Mouse (Mus musculus): Measurements from ENCODE around the gene Cers5.
A peak's percentile ranks its signal among the peaks of the same experiment; 100 is the strongest.
"Not testable (repeated sequence)": the region's sequence is repeated elsewhere in the genome, so short reads cannot be mapped to it uniquely, and the experiment has no call there.

Gene Cers5

DNA sequence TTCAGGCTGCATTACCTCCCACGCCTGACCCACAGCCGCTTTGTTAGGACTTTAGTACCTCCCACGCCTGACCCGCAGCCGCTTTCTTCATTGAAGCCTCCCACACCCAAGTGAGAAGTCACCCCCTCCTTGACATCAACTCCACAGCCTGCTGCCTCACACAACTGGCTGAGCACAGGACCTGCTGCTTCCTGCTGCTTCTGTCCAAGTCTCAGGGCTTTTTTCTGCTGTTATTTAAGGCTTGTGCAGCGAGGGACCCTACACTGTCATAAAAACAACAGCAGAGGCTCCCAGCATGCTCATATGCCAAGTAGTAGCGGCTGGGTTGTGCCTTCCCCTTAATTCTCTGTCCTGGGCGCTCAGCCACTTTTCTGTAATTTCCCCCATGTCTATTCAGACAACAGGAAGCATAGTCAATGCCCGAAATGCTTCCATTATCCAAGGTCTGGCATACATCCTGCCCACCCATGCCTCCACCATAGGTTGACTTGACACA, 15.0 kb upstream of the Cers5 start:
- no peak for DNase-seq (ENCODE audit: low spot score)

- DNase-seq (ENCODE audit: low spot score) = no peak
Measured at GRCm38 (mm10) chr15:99778677-99779335, 6.1 kb upstream of the Cers5 start.

DNA sequence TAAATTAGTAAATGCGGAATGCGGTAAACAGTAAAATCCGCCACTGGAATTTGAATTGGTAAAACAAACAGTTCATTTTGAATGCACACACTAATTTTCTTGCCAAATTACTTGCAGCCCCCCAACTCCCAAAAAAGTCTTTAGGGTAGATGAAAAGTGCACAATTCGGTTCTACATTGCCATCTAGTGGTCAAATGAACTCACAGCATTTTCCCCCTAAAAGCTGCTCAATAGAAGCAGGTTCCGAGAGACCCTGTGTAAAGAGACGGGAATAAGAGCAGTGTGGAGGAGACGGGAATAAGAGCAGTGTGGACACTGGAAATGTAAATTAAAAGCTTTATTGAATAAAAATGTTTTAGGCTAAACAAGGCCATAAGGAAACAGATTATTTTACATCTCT, 5.5 kb upstream of the Cers5 start:
- DNase-seq (ENCODE audit: low spot score) = no peak

DNA sequence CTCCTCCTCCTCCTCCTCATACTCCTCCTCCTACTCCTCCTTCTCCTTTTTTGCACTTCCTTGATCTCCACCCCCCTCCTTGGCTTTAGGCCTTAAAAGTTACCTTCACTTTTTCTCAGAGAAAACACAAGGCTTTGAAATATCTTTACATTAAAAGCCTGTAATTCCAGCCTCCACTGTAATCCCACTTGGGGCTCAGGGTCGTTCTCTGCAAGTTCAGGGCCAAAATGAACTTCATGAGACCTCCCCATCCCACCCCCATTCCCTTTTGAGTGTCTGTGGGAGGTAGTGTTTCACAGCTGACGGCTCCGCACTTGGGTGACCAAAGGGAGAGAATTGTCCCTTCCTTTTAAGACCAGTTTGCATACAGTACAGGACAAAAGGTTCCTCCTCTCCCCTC, 240 bp upstream of the Cers5 start:
- DNase-seq (ENCODE audit: low spot score) = no peak

GRCm38 (mm10) chr15:99772277-99772880, 306 bp downstream of the Cers5 start:
- peak; percentile 84 for DNase-seq (ENCODE audit: low spot score)

GRCm38 (mm10) chr15:99771601-99772276, 946 bp downstream of the Cers5 start:
- peak; percentile 29 for DNase-seq (ENCODE audit: low spot score)

GRCm38 (mm10) chr15:99771004-99771500, 1.6 kb downstream of the Cers5 start:
- no peak for DNase-seq (ENCODE audit: low spot score)

DNA sequence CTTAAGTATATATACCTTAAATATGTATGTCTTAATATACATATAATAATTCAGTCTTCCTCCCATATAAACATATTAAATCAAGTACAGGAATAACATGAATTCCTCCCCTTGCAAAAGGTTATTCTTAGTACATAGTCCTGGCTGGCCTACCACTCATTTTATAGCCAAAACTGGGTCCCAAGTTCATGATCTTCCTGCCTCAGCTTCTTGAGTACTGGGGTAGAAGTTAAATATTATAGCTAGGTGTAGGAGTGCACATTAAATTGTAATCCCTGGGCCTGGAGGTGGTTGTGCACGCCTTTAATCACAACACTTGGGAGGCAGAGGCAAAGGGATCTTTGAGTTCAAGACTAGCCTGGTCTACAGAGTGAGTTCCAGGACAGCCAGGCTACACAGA, 3.9 kb downstream of the Cers5 start:
- no peak for DNase-seq (ENCODE audit: low spot score)

DNA sequence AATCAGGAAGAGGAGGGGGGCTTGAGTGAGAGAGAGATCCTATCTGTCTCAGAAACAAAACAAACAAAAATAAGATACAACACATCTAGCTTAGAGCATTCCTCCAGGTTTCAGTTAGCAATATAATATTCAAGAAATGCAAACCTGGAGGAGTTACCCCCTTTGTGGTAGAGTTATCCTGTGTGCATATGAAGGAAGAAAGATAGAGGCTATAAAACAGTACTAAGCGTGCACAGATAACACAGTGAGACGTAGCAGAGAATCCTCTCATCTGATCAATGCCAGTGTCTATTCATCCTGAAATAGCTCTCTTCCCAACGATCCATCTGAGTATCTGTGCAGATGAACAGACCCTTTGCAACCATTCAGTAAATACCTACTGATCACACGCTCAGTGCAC, 5.2 kb downstream of the Cers5 start:
- no peak for DNase-seq (ENCODE audit: low spot score)

GRCm38 (mm10) chr15:99754204-99754603, 18.5 kb downstream of the Cers5 start:
- DNase-seq (ENCODE audit: low spot score) = no peak

DNA sequence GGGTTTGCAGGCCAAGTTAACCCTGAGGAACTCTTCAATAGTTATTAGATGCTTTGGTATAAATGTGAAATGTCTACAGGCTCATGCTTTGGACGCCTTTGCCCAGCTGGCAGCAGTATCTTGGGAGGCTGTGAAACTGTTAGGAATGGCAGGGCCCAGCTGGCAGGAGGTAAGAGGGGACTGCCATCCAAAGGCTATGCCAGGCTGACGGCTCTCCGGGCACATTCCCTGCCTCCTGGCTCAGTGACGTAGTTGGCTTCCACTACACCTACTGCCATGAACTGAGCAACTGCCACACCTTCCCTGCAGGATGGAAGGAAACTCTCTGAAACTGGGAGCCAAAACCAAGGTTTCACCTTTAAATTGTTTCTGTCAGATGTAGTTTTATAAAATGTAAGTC, 32.5 kb downstream of the Cers5 start:
- DNase-seq (ENCODE audit: low spot score) = no peak

DNA sequence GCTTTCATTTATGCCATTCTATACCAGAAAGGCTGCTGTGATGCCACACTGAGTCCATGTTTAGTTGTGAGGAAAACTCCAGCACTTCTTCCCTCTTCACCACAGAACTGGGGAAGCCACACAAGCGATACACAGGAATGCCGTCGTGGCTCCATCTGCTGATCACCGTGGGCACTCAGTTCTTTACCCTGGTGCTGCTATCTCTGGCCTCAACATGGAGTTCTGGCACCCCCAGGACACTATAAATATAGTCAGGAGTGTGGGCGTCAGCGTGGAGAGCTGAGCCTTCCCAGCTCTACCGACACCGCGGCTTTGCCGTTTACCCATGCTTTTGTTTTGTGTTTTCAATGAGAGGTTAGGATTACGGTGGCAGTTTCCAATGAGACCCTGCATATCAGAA, 36.0 kb downstream of the Cers5 start:
- no peak for DNase-seq (ENCODE audit: low spot score)

DNA sequence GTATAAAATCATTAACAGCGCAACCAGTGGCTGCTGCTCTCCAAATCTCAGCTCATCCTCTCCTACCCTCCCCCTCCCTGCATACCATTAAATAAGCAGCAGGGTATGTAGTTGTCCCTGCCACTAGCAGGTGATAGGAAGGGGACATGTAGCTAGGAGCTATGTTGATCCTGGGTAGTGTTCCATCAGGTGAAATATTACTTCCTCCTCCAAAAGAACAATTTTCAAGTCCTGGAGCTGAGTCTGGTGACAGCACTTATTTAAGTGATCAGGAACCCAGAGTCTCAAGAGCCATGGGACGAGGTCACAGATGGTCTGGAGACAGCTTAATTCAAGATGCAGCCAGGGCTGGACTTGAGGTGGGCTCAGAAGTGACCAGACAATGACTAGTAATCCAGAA, 37.1 kb downstream of the Cers5 start:
- DNase-seq (ENCODE audit: low spot score) = peak; percentile 100

DNA sequence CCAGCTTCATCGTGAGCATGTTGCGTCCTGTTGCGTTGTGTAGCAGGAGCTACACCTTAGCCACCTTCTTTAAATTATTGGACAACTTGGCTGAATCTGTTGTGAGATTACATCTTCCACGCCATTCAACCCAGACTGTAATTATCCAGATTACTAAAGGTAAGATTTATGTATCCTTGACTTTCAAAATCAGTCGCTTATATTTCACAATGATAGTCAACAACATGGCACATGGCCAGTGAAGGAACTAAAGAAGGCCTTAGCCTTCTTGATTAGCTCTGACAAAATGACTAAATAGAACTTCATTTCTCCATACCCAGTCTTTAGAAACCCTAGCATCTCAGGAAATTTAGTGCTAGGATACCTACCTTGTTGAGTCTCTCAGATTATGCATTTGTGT, 39.5 kb downstream of the Cers5 start:
- DNase-seq (ENCODE audit: low spot score) = no peak

DNA sequence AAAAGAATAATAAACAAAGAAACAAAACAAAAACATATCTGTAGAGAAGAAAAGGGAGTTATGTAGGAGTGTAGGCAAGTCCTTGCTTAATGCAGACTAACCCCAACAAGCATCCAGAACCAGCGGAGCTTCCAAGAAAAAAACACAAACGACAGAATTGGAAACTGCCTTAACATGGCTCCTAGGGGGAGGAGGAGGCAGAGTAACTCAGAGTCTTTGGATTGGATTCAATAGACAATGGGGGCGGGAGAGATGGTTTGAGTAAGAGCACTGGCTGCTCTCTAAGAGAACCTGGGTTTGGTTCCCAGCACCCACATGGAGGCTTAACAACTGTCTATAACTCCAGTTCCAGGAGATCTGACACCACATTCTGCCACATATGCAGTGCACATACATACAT, 41.0 kb downstream of the Cers5 start:
- no peak for DNase-seq (ENCODE audit: low spot score)

DNA sequence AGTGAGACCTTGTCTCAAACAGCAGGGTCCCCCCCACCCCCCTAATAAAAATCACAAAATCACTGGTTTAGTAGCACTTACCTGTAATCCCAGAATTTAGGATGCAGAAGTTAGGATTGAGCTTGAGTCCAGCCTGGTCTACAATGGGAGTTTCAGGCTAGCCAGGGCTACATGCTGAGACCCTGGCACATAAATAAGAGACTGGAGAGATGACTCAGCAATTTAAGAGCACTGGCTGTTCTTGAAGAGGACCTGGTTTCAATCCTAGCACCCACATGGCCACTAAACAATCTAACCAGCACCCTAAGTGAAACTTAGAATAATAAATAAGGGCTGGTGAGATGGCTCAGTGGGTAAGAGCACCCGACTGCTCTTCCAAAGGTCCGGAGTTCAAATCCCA, 41.5 kb downstream of the Cers5 start:
- no peak for DNase-seq (ENCODE audit: low spot score)

DNA sequence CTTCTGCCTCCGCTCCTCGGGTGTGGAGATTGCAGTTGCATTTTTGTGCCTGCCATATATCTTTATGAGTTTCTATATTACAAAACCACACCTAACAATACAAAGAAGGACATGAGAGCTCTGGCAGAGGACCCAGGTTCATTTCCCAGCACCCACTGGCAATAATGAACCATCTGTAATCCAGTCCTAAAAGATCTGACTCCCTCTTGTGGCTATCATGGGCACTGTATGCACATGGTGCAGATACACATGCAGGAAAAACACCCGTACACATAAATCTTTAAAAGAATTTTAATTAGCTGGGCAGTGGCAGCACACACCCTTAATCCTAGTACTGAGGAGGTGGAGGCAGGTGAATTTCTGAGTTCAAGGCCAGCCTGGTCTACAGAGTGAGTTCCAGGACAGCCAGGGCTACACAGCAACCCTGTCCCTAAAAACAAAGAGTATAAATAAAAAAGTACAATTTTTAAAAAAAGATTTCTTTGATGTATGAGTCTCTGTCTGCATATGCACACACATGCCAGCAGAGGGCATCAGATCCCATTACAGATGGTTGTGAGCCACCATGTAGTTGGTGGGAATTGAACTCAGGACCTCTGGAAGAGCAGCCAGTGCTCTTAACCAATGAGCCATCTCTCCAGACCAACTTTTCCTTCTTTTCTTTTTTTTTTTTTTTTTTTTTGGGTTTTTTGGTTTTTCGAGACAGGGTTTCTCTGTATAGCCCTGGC, 43.5 kb downstream of the Cers5 start:
- DNase-seq (ENCODE audit: low spot score) = no peak

GRCm38 (mm10) chr15:99728211-99728610, 44.5 kb downstream of the Cers5 start:
- DNase-seq (ENCODE audit: low spot score) = no peak

DNA sequence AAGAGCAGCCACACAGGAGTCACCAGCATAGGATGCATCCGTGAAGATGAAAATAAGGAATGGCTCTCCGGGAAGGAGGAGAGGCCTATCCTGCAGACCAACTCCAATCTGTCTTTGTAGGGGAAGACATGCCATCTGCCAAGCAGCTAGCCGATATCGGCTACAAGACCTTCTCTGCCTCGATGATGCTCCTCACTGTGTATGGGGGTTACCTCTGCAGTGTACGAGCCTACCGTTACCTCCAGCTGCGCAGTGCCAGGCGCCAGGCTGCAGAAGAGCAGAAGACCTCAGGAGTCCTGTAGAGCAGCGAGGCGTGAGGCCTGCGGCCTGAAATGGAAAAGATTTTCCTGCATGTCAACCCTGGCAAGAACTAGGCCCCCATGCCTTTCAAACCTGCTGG, 45.2 kb downstream of the Cers5 start:
- no peak for DNase-seq (ENCODE audit: low spot score)

DNA sequence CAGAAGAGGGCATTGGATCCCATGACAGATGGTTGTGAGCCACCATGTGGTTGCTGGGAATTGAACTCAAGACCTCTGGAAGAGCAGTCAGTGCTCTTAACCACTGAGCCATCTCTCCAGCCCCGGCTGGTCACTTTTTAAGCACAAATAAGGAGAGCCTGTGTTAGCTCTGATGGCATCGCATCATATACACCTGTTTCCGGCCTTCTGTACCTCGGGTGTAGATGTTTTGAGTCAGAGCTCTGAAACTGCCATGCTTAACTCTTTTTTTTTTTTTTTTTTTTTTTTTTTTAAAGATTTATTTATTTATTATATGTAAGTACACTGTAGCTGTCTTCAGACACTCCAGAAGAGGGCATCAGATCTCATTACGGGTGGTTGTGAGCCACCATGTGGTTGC, 45.6 kb downstream of the Cers5 start:
- DNase-seq (ENCODE audit: low spot score) = not testable (repeated sequence)

DNA sequence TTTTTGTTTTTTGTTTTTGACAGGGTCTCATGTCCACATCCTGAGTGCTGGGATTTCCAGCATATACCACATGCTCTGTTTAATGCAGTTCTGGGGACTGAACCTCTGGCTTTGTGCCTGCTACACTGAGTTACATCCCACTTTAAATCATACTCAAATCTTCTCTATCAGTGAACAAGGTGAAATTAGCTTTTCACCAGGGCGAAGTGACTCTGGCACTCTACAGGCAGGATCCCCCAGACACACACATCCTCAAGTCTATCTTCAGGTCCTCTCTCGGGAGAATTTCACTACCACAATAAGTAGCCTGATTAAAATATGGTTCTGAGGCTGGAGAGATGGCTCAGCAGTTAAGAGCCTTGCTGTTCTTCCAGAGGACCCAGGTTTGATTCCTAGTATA, 46.1 kb downstream of the Cers5 start:
- no peak for DNase-seq (ENCODE audit: low spot score)

DNA sequence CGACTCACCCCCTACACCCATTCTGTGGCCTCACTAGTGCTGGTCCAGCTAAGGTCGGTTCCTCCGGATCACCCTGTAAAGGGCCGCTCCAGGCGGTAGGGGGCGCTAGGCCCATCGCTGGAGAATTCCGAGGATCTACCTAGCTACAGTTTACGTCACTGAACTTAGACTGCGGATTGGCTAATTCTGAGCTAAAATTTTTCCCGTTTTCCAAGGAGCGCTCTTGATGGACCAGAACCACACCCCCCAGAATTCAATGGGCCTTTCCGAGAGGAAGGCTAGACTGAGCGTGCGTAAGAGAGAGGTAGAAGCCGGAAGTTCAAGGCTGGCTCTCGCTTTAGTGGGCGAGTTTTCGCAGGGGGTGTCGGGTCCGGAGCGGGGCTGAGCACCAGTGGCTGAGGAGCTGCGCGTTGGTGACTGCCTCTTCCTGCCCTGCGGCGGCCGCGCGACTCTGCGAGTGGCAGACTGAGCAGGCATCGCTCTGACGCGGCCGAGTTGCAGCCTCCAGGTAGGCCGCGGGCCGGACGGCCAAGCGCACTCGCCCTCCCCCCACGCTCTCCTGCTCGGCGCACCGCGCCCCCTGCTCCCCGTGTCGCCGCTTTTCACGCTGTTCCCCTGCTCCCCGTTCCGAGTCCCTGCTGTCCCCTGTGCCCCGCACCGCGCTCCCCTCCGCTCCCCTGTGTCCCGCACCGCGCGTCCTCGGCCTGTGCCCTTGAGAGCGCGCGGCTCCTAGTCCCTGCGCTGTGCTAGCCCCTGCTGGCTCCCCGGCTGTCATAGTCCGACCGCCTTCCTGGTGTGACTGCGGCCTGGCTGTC, 47.1 kb downstream of the Cers5 start, which contains the start of gene Cox14:
TSS of gene Cox14 (plus strand) at position 278 of the 815 bp plus-strand sequence.
- DNase-seq (ENCODE audit: low spot score) = peak; percentile 92

All from urinary bladder, postnatal 25 days (tissue).